8 mouse cellular contexts compared by ENCODE assay signal in the genomic region with DNA sequence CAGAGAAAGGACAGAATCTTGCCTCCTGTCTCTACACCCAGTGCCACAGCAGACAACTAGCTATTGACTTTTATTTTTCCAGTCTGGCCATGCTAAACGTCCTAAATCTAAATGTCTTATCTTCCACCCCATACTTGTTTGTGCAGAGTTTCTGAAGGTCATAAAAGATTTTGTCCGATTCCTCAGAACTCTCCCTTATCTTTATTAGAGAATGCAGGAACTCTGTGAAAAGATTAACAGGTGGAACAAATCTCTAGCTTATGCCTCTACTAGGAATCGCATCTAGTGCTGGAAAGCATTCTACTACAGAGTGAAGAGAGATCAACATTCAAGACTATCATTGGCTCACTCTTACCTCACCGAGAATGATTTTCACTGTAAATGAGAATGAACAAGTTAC. TPM values are rescaled to one million over a fixed set of nuclear protein-coding genes. Genes with fewer than 3 reads are reported as not detected.
DNase-seq lines count a peak whose midpoint lies in the region; ATAC-seq and TF ChIP-seq lines count a peak whose summit lies in the region.

No protein-coding gene starts in this region.

- DNase-seq in heart, adult 11 months: no peak
- no peak for DNase-seq in intestine, embryonic 14.5 days (ENCODE audit: low spot score)
- no peak for DNase-seq in midbrain, postnatal 0 days (ENCODE audit: low spot score)
- DNase-seq in adrenal gland, postnatal 4 days (ENCODE audit: low spot score in 2 of 2): no peak
- no peak for DNase-seq in thymus, postnatal 10 days (ENCODE audit: low spot score in 2 of 2)
- DNase-seq in kidney, adult 11 months: no peak

- no peak for TF ChIP-seq POLR2A in cortical plate, adult 2 months (IDR thresholded peaks at IDR 0.05; ENCODE audit: extremely low read depth, insufficient read depth, low read length)

- no peaks in the 10 kb centered on the region for H3K27me3 ChIP-seq in heart, embryonic 15.5 days
- no peaks in the 10 kb centered on the region for H3K27me3 ChIP-seq in intestine, embryonic 14.5 days (replicated peaks; ENCODE audit: control insufficient read depth, insufficient read depth, low read length)
- no peaks in the 10 kb centered on the region for H3K27me3 ChIP-seq in midbrain, postnatal 0 days (ENCODE audit: insufficient read depth, low read length)

- H3K27ac ChIP-seq in heart, embryonic 15.5 days: no peak overlapping the region
- no peak overlapping the region for H3K27ac ChIP-seq in cortical plate, adult 2 months (ENCODE audit: insufficient read depth, low read length)
- no peak overlapping the region for H3K27ac ChIP-seq in intestine, embryonic 14.5 days (ENCODE audit: low read depth)
- peak overlapping the region; percentile 94 for H3K27ac ChIP-seq in midbrain, postnatal 0 days (ENCODE audit: low read depth, low read length)

- no peak for ATAC-seq in heart, embryonic 15.5 days (replicated peaks; ENCODE audit: insufficient number of reproducible peaks, insufficient read depth, low FRiP score, low read depth)
- ATAC-seq in intestine, embryonic 14.5 days (replicated peaks; ENCODE audit: low FRiP score, low TSS enrichment, low read depth): no peak
- ATAC-seq in midbrain, postnatal 0 days (ENCODE audit: low FRiP score): no peak

- H3K4me1 ChIP-seq in heart, embryonic 15.5 days (replicated peaks): peaks cover 28% of the 10 kb centered on the region
- peaks cover 6% of the 10 kb centered on the region for H3K4me1 ChIP-seq in cortical plate, adult 2 months (ENCODE audit: control insufficient read depth, insufficient read depth, low read length)
- peaks cover 24% of the 10 kb centered on the region for H3K4me1 ChIP-seq in intestine, embryonic 14.5 days (replicated peaks; ENCODE audit: control insufficient read depth, insufficient read depth, low read length)
- H3K4me1 ChIP-seq in midbrain, postnatal 0 days (ENCODE audit: insufficient read depth, low read length): peaks cover 17% of the 10 kb centered on the region; the same call in 1 of the 2 replicates

- 0 out of 2 replicates have a peak overlapping the region, but pooled peaks have one; percentile 93 for H3K9ac ChIP-seq in heart, embryonic 15.5 days
- H3K9ac ChIP-seq in intestine, embryonic 14.5 days (ENCODE audit: low read length): no peak overlapping the region
- H3K9ac ChIP-seq in midbrain, postnatal 0 days (replicated peaks; ENCODE audit: low read length, poor library complexity, severe bottlenecking): peak overlapping the region; percentile 87

- H3K36me3 ChIP-seq in heart, embryonic 15.5 days: no peaks in the 10 kb centered on the region
- H3K36me3 ChIP-seq in intestine, embryonic 14.5 days (ENCODE audit: control insufficient read depth, insufficient read depth, low read length): no peaks in the 10 kb centered on the region
- H3K36me3 ChIP-seq in midbrain, postnatal 0 days (ENCODE audit: insufficient read depth, low read length): no peaks in the 10 kb centered on the region

- peak overlapping the region; percentile 86 for H3K4me3 ChIP-seq in heart, embryonic 15.5 days
- H3K4me3 ChIP-seq in cortical plate, adult 2 months (ENCODE audit: insufficient read depth, low read length): peak overlapping the region; percentile 72; the same call in 1 of the 2 replicates
- peak overlapping the region; percentile 81 for H3K4me3 ChIP-seq in intestine, embryonic 14.5 days (ENCODE audit: low read depth, low read length)
- peak overlapping the region; percentile 95 for H3K4me3 ChIP-seq in midbrain, postnatal 0 days (ENCODE audit: low read depth, low read length)

- WGBS in heart, embryonic 15.5 days: 39% methylated on average over 4 of the region's 4 CpGs
- WGBS in intestine, embryonic 14.5 days: 56% methylated on average over 4 of the region's 4 CpGs
- WGBS in midbrain, postnatal 0 days: 28% methylated on average over 4 of the region's 4 CpGs

- no peak for TF ChIP-seq CTCF in cortical plate, adult 2 months (IDR thresholded peaks at IDR 0.05; ENCODE audit: extremely low read depth, insufficient read depth, low read length)
- TF ChIP-seq CTCF in midbrain, postnatal 0 days (IDR thresholded peaks at IDR 0.05): no peak

- H3K9me3 ChIP-seq in heart, embryonic 15.5 days (replicated peaks): no peaks in the 10 kb centered on the region
- H3K9me3 ChIP-seq in intestine, embryonic 14.5 days (ENCODE audit: control insufficient read depth, low read length): peaks cover 7% of the 10 kb centered on the region; the same call in 1 of the 2 replicates
- H3K9me3 ChIP-seq in midbrain, postnatal 0 days (ENCODE audit: low read length): no peaks in the 10 kb centered on the region

- H3K4me2 ChIP-seq in heart, embryonic 15.5 days: peak overlapping the region; percentile 72
- peak overlapping the region; percentile 59 for H3K4me2 ChIP-seq in intestine, embryonic 14.5 days (ENCODE audit: low read length)
- H3K4me2 ChIP-seq in midbrain, postnatal 0 days (ENCODE audit: low read depth, low read length, poor library complexity, severe bottlenecking): peak overlapping the region; percentile 73

RNA-seq across cellular contexts. Expression of gene Jak2, which starts 1.7 kb away (rescaled TPM):
- 5.7 and 7.6 TPM in 2 replicates for polyA plus RNA-seq in heart, embryonic 15.5 days (2015; fragmentation: Nextera tagmentation; extraction: Ambion mirVana)
- 18.4 and 19.2 TPM in 2 replicates for polyA plus RNA-seq in cortical plate, adult 2 months (2012; rRNA removed)
- 10.6 and 11.6 TPM in 2 replicates for polyA plus RNA-seq in intestine, embryonic 14.5 days (2014; fragmentation: Nextera tagmentation; extraction: Ambion mirVana)
- 35.3 and 37.6 TPM in 2 replicates for total RNA-seq in midbrain, postnatal 0 days (2014; rRNA removed)
- polyA plus RNA-seq in midbrain, postnatal 0 days (2015; fragmentation: Nextera tagmentation; extraction: Ambion mirVana): 10.7 and 12.0 TPM in 2 replicates
- 10 to 100 TPM; 25.6 to 25.9 TPM for total RNA-seq in adrenal gland, postnatal 4 days (2021)
